Mouse (Mus musculus) stomach, postnatal 0 days (tissue): ENCODE measurements around the gene Chn2. TPM values are rescaled to one million over a fixed set of nuclear protein-coding genes. Genes with fewer than 3 reads are reported as not detected.

Source experiments
- ATAC-seq: fragments of 200-750 bp; cut with Nextera tagmentation; 2 replicates; pipeline ENCODE4 v1.8.0; 2017; ENCODE audit not compliant: low FRiP score, low TSS enrichment
- DNase-seq: peaks from one replicate; pipeline ENCODE4 v3.0.0-alpha.2; 2016; ENCODE audit warnings: low spot score
- H3K27ac ChIP-seq: fragments of 300-500 bp; sonication (generic); replicated peaks from 2 replicates; pipeline ENCODE4 v1.5.1; 2014; ENCODE audit warnings: mild to moderate bottlenecking, control low read depth
- H3K27me3 ChIP-seq: fragments of 300-500 bp; sonication (generic); 2 replicates; pipeline ENCODE4 v1.6.1; 2014; ENCODE audit warnings: low read length; ENCODE audit not compliant: control insufficient read depth, insufficient read depth
- H3K36me3 ChIP-seq: fragments of 300-500 bp; sonication (generic); 2 replicates; pipeline ENCODE4 v1.6.1; 2014; ENCODE audit warnings: low read length, mixed read lengths; ENCODE audit not compliant: control insufficient read depth, insufficient read depth
- H3K4me1 ChIP-seq: fragments of 300-500 bp; sonication (generic); replicated peaks from 2 replicates; pipeline ENCODE4 v1.6.1; 2014; ENCODE audit warnings: antibody characterized with exemption; ENCODE audit not compliant: control insufficient read depth, insufficient read depth
- H3K4me2 ChIP-seq: fragments of 300-500 bp; sonication (generic); replicated peaks from 2 replicates; pipeline ENCODE4 v1.6.1; 2014; ENCODE audit warnings: low read depth, mild to moderate bottlenecking, control low read depth, moderate library complexity
- H3K4me3 ChIP-seq: fragments of 300-500 bp; sonication (generic); 2 replicates; pipeline ENCODE4 v1.5.1; 2014; ENCODE audit warnings: low read depth, low read length, control low read depth
- H3K9ac ChIP-seq: fragments of 300-500 bp; sonication (generic); 2 replicates; pipeline ENCODE4 v1.6.1; 2014; ENCODE audit warnings: mild to moderate bottlenecking, low read length, control low read depth, mixed read lengths
- H3K9me3 ChIP-seq: fragments of 300-500 bp; sonication (generic); 2 replicates; pipeline ENCODE4 v1.6.1; 2016; ENCODE audit warnings: low read length; ENCODE audit not compliant: control insufficient read depth
- CTCF ChIP-seq: IDR thresholded peaks from 2 replicates; pipeline ENCODE4 v1.5.1; 2016; ENCODE audit warnings: antibody characterized with exemption, low read depth, mild to moderate bottlenecking, moderate library complexity
- EP300 ChIP-seq: optimal IDR thresholded peaks from 2 replicates; pipeline ENCODE3; 2016; ENCODE audit warnings: antibody characterized with exemption
- WGBS: fragments of 180-500 bp; shearing (Covaris S2); extraction: QIAGEN DNeasy Blood & Tissue Kit; methylation state at CpG from one replicate; pipeline ENCODE4 v1.1.7; 2014; 5-methylcytosine and 5-hydroxymethylcytosine counted together
- polyA plus RNA-seq: library from polyadenylated mRNA; unstranded; fragments of >200 nt; fragmentation: Nextera tagmentation; extraction: Ambion mirVana; gene quantifications from 2 replicates; pipeline ENCODE4 v1.2.1, GENCODE M21; 2015

Chn2 gene
- polyA plus RNA-seq, 1 experiment from 2014 or later, result 19.1 TPM

GRCm38 (mm10) chr6:54328783-54329182, 289.4 kb downstream of the Chn2 start:
- H3K36me3 ChIP-seq, result no peaks in the 10 kb centered on the region
- TF ChIP-seq EP300, result no peak
- no peak for TF ChIP-seq CTCF
- ATAC-seq (no peak), DNase-seq (no peak)
- no peaks in the 10 kb centered on the region for H3K27me3 ChIP-seq
- H3K4me2 ChIP-seq, result no peak overlapping the region
- H3K9me3 ChIP-seq, result no peaks in the 10 kb centered on the region
- H3K4me1 ChIP-seq, result no peaks in the 10 kb centered on the region
- H3K9ac ChIP-seq, result no peak overlapping the region
- no peak overlapping the region for H3K27ac ChIP-seq
- no peak overlapping the region for H3K4me3 ChIP-seq
- WGBS, result 93% methylated on average over 5 of the region's 5 CpGs

DNA sequence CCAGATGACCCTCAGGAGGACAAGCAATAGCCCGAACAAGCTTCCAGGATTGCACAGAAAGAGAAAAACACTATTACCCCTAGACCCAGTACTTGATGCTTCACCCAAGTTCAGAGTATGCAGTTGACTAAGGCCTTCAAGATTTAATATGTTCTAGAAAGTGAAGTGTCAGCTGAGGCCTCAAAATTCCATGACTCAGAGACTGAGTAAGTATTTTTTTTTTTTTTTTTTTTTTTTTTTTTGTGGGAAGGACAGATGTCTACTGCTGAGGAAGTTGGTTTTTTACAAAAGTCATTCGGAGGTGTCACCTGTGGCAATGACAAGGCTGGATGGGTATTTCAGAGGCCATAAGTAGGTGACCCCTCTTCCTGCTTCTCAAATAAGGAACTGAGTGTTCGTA, 290.2 kb downstream of the Chn2 start:
- Histone ChIP-seq H3K4me3 (no peak overlapping the region), H3K27me3 (no peaks in the 10 kb centered on the region), H3K4me1 (no peaks in the 10 kb centered on the region), H3K4me2 (no peak overlapping the region), H3K9me3 (no peaks in the 10 kb centered on the region), H3K36me3 (no peaks in the 10 kb centered on the region), H3K9ac (no peak overlapping the region), H3K27ac (no peak overlapping the region)
- no peak for TF ChIP-seq CTCF
- no peak for TF ChIP-seq EP300
- ATAC-seq, result no peak
- 60% methylated on average over 3 of the region's 3 CpGs for WGBS
- DNase-seq, result no peak

DNA sequence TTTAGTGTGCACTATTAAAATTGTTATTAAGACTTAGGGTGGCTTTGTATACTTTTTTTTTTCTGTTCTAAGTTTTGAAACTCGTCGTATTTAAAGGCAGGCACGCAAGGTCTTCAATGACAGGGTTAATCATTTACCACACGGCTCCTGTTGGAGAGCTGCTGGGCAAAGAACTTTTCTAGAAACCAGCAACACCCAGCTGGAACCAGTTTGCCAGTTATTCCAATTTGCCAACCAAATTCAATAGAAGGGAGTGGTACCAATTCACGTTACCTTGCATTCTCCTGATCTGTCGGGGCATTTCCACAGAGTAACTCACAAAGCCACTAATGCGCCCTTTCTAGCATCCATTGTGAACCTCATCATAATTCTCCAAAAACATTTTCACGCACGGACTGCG, 290.8 kb downstream of the Chn2 start:
- Histone ChIP-seq H3K9me3 (no peaks in the 10 kb centered on the region), H3K9ac (no peak overlapping the region), H3K4me1 (no peaks in the 10 kb centered on the region), H3K4me3 (no peak overlapping the region), H3K27ac (no peak overlapping the region), H3K36me3 (no peaks in the 10 kb centered on the region), H3K27me3 (no peaks in the 10 kb centered on the region), H3K4me2 (no peak overlapping the region)
- WGBS, result 73% methylated on average over 10 of the region's 10 CpGs
- DNase-seq, result peak; percentile 44
- no peak for ATAC-seq
- TF ChIP-seq CTCF, result no peak
- TF ChIP-seq EP300, result no peak

DNA sequence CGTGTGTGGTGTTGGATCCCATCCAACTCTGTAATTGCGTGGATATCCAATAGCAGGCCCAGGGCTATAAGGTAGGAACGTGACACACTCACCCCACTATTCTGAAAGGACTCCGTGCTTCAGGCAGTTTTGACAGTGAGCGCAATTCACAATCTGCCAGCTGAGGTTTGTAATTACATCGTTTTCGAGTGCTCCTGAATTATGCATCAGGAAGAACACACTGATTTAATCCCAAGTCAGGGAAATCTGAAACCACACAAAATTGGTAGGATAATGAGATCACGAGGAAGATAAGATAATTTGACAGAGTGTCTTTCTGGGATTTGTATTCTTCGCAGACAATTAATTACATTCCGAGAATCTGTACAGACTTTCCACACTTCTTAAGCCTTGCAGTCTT, 292.4 kb downstream of the Chn2 start:
- no peak for TF ChIP-seq EP300
- no peak for TF ChIP-seq CTCF
- Histone ChIP-seq H3K27me3 (no peaks in the 10 kb centered on the region), H3K27ac (no peak overlapping the region), H3K36me3 (no peaks in the 10 kb centered on the region), H3K4me3 (no peak overlapping the region), H3K4me2 (no peak overlapping the region), H3K4me1 (no peaks in the 10 kb centered on the region), H3K9ac (no peak overlapping the region), H3K9me3 (no peaks in the 10 kb centered on the region)
- no peak for DNase-seq
- ATAC-seq, result no peak
- WGBS, result 31% methylated on average over 10 of the region's 10 CpGs

- 0 out of 2 replicates have a peak overlapping the region, but pooled peaks have one; percentile 24 for H3K27ac ChIP-seq
- no peaks in the 10 kb centered on the region for H3K4me1 ChIP-seq
- no peaks in the 10 kb centered on the region for H3K36me3 ChIP-seq
- no peak overlapping the region for H3K9ac ChIP-seq
- no peaks in the 10 kb centered on the region for H3K27me3 ChIP-seq
- H3K4me2 ChIP-seq, result no peak overlapping the region
- peak; percentile 55 for DNase-seq
- 34% methylated on average over 8 of the region's 8 CpGs for WGBS
- no peak for ATAC-seq
- TF ChIP-seq CTCF, result no peak
- no peak for TF ChIP-seq EP300
- H3K4me3 ChIP-seq, result no peak overlapping the region
- H3K9me3 ChIP-seq, result no peaks in the 10 kb centered on the region
Measured at GRCm38 (mm10) chr6:54332203-54332602, 292.8 kb downstream of the Chn2 start.

DNA sequence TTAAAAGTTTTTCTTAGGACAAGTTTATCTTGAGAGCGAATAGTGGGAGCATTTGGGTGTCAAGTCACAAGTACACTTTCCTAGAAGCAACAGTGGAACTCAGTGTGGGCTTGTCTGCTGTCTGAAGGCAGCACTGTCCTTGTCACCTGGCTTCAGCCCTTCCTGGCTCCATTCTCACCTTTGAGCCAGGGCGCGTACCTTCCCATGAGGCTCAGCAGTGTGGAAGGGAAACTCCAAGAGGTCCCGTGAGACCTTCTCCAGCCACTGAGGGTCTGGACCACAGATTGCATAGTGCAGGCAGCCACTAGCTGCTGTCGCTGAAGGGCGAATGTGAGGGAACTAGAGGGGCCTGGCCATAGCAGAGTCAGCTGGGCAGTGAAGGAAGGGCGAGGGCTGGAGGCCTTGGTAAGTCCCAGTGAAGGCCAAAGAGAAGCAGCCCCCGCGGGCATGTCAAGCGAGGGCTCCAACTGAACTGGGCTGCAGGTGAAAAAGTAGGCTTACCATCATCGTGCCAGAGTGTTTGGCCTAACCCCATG, 293.8 kb downstream of the Chn2 start:
- TF ChIP-seq EP300 (no peak), CTCF (no peak)
- Histone ChIP-seq H3K4me2 (no peak overlapping the region), H3K27me3 (no peaks in the 10 kb centered on the region), H3K9me3 (no peaks in the 10 kb centered on the region), H3K27ac (no peak overlapping the region), H3K4me3 (no peak overlapping the region), H3K9ac (no peak overlapping the region), H3K36me3 (no peaks in the 10 kb centered on the region), H3K4me1 (no peaks in the 10 kb centered on the region)
- no peak for DNase-seq
- 65% methylated on average over 11 of the region's 11 CpGs for WGBS
- ATAC-seq, result no peak
